Mouse (Mus musculus) embryo, embryonic 11 days (tissue): ENCODE data around the gene Sh3glb1.
A peak's percentile ranks its signal among the peaks of the same experiment; 100 is the strongest.
"Not testable (repeated sequence)": the region's sequence is repeated elsewhere in the genome, so short reads cannot be mapped to it uniquely, and the experiment has no call there.

Source experiments
- DNase-seq: peaks from one replicate; pipeline ENCODE4 v3.0.0-alpha.2; 2015

Sh3glb1 gene

DNA sequence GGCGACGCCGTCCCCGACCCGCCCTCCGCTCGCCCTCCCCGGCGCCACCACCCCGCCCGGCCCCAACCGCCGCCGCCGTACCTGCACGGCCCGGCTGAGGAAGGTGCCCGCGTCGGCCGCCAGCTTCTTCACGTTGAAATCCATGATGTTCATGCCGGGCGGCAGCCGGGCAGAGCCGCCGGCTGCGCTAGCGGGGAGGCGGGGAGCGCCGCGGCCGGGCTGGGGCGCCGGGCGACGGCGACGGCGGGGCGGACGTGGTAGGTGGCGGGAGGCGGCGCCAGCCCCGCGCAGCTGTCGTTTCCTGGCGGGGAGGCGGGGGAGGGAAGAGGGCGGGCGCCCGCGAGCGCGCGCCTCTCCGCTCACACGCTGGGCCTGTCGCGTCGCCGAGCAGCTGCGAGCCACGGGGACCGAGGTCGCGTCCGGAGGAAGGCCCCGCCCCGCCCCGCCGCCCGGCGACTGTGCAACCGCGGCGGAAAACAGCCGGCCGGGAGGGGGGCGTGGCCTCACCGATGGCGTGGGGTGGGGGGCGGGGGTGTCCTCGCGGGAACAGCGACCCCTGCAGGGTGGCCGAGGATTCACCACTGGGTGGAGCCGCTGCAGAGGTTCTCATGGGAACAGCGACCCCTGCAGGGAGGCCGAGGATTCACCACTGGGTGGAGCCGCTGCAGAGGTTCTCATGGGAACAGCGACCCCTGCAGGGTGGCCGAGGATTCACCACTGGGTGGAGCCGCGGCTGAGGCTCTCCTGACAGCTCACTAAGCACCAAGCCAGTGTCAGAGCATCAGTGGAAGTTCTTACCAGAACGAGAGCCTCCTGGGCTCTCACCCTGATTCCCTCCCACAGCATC lies at the start of gene Sh3glb1:
Sh3glb1 (minus strand) TSS at position 435 of the 847 bp plus-strand sequence.
- peak; percentile 94 for DNase-seq

- DNase-seq, result no peak
Observed at GRCm38 (mm10) chr3:144765161-144765560, 45.0 kb upstream of the Sh3glb1 start.

- DNase-seq, result peak; percentile 10
Observed at GRCm38 (mm10) chr3:144761454-144761853, 41.3 kb upstream of the Sh3glb1 start.

DNA sequence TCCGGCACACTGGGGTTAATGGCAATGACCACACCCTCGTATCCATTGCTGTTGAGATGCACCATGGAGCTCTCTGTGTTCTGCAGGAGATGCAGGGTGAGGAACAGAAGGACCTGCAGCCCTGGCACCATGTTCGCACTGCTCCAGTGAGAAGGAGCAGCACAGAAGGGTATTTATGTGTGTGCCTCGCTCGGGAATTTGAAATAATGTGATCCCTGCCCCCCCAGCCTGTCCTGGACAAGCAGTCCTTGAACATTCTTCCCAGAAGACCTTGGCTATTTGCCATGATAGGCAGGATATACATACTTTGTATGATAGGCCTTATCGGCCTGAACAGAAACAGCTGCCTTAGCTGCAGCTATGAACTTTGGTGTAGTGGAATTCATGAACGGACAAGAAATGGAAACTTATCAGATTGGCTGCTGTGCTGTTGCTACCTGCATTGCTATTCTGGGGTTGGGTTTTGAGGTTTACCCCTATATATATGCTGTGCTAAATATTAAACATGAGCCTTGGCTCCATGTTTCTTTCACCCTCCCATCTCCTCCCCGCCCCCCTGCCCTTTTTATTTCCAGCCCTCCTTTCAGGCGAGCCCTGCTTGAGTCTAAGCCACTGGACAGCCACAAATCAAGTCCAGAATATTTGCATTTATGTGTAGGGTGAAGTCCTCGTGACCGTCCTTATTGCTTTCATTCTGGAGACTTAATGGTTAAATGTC lies 40.6 kb upstream of the Sh3glb1 start, which contains the start of gene Clca3a1:
Clca3a1 (minus strand) TSS at position 386 of the 718 bp plus-strand sequence.
- no peak for DNase-seq

GRCm38 (mm10) chr3:144759719-144760118 lies 39.6 kb upstream of the Sh3glb1 start:
- DNase-seq, result no peak

GRCm38 (mm10) chr3:144756103-144756502 lies 36.0 kb upstream of the Sh3glb1 start:
- not testable (repeated sequence) for DNase-seq

GRCm38 (mm10) chr3:144753120-144753519 lies 33.0 kb upstream of the Sh3glb1 start:
- DNase-seq, result peak; percentile 32

- not testable (repeated sequence) for DNase-seq
Observed at GRCm38 (mm10) chr3:144749062-144749963, 29.2 kb upstream of the Sh3glb1 start.

DNA sequence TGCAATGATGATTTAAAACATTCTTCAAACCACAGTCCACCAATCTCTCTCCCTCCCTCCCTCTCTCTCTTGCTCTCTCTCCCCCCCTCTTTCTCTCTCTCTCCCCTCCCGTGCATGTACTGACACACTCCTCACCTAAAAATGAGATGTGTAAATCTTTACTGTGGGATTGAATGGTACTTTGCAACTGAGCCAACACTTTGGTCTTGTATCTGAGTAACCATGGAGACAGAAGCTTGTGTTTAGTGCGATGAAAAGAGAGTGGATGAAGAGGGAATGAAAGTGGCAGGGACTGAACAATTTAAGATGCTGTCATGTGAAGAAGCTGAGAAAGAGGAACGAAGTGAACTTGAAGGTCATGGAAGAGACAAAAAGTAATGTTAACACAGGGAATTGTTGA lies 27.6 kb upstream of the Sh3glb1 start:
- DNase-seq, result not testable (repeated sequence)

DNA sequence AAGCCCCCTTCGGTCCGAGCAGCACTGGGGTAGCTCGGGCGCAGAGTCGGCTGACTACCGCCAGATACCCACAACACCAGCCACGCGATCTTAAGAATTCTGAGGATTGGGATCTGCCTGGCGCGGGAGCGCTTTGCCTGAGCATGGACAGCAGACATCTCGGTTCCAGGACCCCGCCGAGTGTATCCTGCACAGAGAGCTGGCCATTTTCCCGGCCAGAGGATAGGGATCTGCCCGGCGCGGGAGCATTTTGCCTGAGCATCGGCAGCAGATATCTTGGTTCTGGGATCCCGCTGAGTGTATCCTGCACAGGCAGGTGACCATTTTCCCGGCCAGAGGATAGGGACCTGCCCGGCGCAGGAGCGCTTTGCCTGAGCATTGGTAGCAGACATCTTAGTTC lies 18.3 kb upstream of the Sh3glb1 start:
- not testable (repeated sequence) for DNase-seq

DNA sequence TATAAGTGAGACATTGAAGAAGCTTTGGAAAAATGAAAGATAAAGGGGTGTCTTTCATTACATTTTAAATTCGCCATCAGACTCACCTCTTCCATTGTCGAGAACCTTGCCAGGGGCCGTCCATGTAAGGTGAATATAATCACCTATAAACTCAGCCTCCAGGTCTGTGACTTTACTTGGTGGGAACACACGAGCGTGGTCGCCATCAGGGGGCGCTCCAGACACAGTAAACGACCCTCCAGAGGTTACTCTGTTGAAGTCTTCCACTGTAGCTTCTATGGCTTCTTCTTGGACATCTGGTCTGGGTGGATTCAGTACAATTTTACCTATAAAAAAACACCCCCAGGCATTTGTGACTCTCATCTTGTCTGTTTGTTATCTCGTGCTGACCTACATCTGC lies 16.7 kb upstream of the Sh3glb1 start:
- DNase-seq, result peak; percentile 38

DNA sequence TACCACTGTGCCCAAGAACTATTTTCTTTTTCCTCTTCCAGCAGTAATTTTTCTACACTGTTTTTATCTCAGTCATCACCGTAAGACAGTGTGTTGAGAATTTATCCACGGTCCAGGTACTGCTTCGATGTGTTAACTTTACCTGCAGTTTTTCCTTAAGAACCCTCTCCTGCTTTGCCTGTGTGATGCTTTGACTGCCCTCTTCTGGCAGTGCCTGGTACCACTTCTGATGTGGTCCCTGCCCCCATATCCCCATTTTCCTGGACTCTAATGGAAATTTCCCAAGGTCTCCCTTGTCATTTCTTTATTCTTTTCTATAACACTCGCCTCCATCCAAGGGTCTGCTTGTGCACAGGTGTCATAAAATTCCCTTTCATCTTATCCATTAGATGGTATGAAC lies 3.3 kb upstream of the Sh3glb1 start:
- DNase-seq, result peak; percentile 45

DNA sequence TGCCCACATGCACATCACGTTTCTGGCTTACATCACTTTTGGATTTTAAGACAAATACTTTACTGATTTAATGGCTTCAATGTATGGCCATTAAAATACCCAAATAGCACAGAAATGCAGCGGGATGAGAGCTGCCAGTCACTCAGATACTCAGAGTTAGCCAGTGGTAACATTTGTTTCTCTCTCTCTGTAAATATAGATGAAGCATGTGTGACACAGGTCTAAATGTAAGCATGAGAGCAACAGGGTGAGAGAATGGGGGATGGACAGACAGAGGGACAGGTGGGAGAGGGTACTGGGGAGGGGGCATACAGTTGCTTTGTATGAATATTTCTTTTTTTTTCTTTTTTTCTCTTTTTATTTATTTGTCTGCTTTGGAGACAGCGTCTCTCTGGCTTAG lies 2.4 kb upstream of the Sh3glb1 start:
- not testable (repeated sequence) for DNase-seq

DNA sequence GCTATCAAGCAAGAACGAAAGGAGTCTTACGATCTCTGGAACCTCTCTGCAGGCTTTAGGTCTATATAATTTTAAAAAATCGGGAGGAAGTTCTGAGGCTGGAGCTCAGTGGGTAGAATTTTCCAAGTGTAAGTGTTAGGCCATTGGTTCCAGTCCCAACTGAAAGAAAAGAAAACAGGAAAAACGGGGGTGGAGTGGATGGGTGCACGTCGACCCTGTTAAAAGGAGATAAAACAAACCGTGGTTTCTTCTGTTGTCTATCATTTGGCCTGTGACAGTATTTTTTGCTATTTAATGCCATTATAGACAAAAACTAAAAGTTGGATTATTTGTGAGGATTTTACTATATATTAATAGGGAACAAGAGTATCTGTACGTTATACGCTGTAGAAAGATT lies 1.7 kb upstream of the Sh3glb1 start:
- DNase-seq, result no peak

DNA sequence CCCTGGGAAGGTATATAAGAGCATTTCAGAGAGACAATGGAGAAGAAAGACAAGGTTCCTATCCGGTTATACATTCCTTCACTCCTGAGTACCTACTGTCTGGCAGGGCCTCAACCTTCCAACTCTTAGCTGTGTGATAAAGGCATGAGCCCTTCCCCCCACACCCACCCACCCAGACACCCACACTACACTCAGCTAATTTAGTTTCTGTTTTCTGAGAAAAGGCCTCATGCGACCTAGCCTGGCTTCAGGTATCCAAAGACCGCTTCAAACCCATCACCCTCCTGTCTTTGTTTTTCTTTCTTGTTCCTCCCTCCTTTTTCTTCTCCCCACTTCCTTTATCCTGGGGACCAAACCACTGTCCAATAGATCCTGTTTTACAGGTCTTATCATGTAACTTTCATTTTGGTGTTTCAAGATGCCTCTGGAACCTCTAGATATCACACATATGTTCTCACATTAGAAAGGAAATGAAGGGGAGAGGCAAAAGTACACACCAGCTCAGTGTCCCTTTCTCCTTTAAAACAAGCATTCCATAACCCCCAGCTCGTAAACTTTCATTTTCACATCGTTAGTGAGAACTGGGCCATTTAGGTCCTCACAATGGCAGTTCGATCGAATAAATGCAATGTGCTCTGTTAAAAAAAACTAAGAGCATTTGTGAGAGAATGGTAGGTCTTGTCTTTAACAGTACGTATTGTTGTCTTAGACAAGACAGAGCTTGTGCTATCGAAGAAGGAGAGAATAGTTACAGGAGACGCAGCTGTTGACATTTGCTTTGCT lies 1.1 kb upstream of the Sh3glb1 start:
- no peak for DNase-seq

DNA sequence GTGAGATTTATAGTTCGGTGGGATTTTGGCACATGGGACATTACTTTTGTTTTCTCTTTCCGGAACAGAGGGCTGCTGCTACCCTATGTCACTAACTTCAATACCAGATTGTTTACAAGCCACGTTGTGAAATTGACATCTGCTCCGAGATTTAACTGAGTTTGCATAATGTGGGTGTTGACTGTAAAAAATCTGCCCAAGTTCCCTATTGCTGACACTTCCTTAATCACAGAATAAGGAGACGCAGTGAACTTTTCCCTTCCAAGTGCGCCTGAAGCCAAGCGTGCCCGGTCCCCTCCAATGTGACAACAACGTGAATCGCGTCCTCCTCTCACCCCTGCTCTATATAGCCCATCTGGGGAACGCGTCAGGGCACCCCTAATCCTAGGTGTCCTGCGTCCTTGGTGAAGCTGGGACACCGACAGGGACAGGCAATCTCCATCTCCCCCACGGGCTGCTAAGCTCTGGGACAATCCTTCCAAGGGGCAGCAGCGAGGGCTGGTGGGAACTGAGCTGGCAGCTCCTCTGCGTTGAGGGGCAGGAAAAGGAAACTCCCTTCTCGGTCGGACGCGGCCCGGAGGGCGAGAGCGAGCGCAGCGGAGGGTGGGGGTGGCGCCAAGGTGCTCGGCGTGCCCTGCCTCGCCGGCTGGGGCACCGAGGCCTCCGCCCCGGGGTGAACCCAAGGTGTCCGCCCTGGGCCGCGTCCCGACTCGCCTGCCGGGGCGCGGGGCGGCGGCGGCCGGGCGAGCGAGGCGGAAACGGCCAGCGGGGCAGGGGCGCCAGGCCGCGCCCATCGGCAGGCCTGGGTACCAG lies 841 bp downstream of the Sh3glb1 start:
- DNase-seq, result peak; percentile 69

GRCm38 (mm10) chr3:144718706-144719087 lies 1.4 kb downstream of the Sh3glb1 start:
- peak; percentile 27 for DNase-seq

- no peak for DNase-seq
Observed at GRCm38 (mm10) chr3:144717835-144718234, 2.3 kb downstream of the Sh3glb1 start.

- DNase-seq, result no peak
Observed at GRCm38 (mm10) chr3:144717121-144717520, 3.0 kb downstream of the Sh3glb1 start.

DNA sequence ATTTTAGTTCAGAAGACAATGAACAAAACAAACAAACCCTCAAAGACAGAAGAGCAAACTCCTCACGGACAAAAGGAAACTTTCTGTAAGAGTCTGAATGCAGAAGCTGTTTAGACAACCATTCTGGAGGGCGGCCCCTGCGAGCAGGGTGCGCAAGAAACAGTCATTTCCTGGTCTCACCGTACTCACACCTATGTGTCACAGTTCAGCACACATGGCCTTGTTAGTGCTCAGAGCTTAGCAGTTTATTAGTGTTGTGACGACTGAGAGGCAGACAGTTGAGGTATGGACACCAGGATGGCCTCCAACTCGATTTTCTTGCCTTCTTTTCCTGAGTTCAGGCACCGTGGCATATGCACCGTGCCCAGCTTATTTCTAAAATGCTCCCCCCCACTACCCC lies 4.2 kb downstream of the Sh3glb1 start:
- DNase-seq, result no peak

DNA sequence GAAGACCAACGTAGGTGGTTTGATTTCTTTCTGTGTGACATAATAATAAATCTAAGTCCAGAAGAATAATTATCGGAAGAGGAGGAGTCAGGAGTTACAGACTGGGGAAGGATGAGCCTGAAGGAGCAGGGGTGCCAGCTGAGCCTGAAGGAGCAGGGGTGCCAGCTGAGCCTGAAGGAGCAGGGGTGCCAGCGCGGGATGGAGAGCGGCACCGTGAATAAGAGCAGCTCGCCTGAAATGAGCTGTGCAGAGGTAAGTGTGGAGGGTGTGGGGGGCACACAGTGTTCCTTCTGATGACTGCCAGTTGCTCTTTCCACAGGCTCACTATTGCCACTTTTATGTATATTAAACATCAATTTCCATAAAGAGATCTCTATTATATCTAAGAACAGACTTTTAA lies 5.1 kb downstream of the Sh3glb1 start:
- no peak for DNase-seq
